In the genomic region with DNA sequence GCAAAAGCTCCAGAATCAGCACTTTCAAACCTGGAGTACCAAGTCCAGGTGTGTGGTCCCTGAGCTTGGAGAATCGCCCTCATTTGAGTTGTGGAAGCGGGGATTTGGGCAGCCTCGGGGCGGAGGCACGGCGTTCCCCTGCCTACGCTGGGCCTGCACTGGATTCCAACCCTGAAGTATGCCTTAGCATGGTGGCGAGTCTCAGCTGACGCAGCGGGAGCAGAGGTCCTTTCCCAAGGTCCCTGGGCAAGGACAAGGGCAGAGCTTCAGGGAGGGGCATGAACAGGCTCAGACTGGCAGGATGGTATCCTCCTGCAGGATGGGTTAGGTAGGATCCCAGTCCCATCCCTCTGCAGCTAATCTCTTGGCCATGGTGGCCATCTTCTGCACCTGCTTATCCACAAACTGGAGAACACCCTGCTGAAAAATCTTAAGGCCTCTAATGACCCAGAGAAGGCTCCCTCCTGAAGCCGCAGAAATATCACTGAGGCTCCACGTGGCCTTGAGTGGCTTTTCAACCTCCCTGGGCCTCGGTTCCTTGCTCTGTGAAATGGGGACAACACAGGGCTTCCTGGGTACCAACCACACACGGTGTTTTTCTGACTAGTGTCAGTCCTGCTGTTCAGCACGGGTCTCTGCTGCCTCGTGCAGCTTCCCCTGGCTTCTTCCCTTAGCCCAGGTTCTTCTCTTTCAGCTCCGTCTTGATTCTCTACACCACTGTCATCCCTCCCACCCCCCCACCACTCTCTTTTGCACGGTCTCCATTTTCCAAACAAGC, we compare ENCODE assay signal across 9 mouse cellular contexts. TPM values are rescaled to one million over a fixed set of nuclear protein-coding genes. Genes with fewer than 3 reads are reported as not detected.
DNase-seq lines count a peak whose midpoint lies in the region; ATAC-seq and TF ChIP-seq lines count a peak whose summit lies in the region.
"Had no signal": no experiment of that assay in that cellular context is flagged by ENCODE, and none has a peak within 500 bp of the region (broad histone marks: within the 10 kb centered on the region; RNA-seq: fewer than 3 reads in every experiment).

No protein-coding gene starts in this region.

- WGBS in heart, embryonic 14.5 days, result 56% methylated on average over 18 of the region's 18 CpGs
- 51% methylated on average over 18 of the region's 18 CpGs for WGBS in forebrain, embryonic 13.5 days
- WGBS in kidney, embryonic 14.5 days, result 39% methylated on average over 18 of the region's 18 CpGs
- 53% methylated on average over 18 of the region's 18 CpGs for WGBS in midbrain, postnatal 0 days

- no peak overlapping the region for H3K27ac ChIP-seq in heart, embryonic 14.5 days (replicated peaks in 1 of 2; ENCODE audit: control insufficient read depth in 1 of 2, insufficient read depth in 1 of 2, low read depth in 2 of 2, low read length in 2 of 2)
- no peak overlapping the region for H3K27ac ChIP-seq in forebrain, embryonic 13.5 days
- no peak overlapping the region for H3K27ac ChIP-seq in kidney, embryonic 14.5 days (ENCODE audit: low read depth, low read length)
- peak overlapping the region; percentile 62; the same call in 1 of the 2 replicates for H3K27ac ChIP-seq in midbrain, postnatal 0 days (ENCODE audit: low read depth, low read length)

- H3K4me2 ChIP-seq in heart, embryonic 14.5 days (ENCODE audit: low read length), result peak overlapping the region; percentile 35
- H3K4me2 ChIP-seq in forebrain, embryonic 13.5 days, result peak overlapping the region; percentile 37
- peak overlapping the region; percentile 31 for H3K4me2 ChIP-seq in kidney, embryonic 14.5 days (replicated peaks; ENCODE audit: low read depth, low read length)
- H3K4me2 ChIP-seq in midbrain, postnatal 0 days (ENCODE audit: low read depth, low read length, poor library complexity, severe bottlenecking), result peak overlapping the region; percentile 39

- H3K9ac ChIP-seq in heart, embryonic 14.5 days (ENCODE audit: low read length), result peak overlapping the region; percentile 25; the same call in 1 of the 2 replicates
- no peak overlapping the region for H3K9ac ChIP-seq in forebrain, embryonic 13.5 days
- no peak overlapping the region for H3K9ac ChIP-seq in kidney, embryonic 14.5 days (ENCODE audit: low read depth, low read length)
- H3K9ac ChIP-seq in midbrain, postnatal 0 days (replicated peaks; ENCODE audit: low read length, poor library complexity, severe bottlenecking), result peak overlapping the region; percentile 52

- peaks cover 51 to 56% of the 10 kb centered on the region in 2 experiments for H3K4me1 ChIP-seq in heart, embryonic 14.5 days (ENCODE audit: control insufficient read depth in 2 of 2, insufficient read depth in 2 of 2, low read length in 2 of 2)
- H3K4me1 ChIP-seq in forebrain, embryonic 13.5 days, result peaks cover 47% of the 10 kb centered on the region
- peaks cover 30% of the 10 kb centered on the region for H3K4me1 ChIP-seq in kidney, embryonic 14.5 days (ENCODE audit: control insufficient read depth, insufficient read depth, low read length)
- H3K4me1 ChIP-seq in midbrain, postnatal 0 days (ENCODE audit: insufficient read depth, low read length), result peaks cover 29% of the 10 kb centered on the region; the same call in 1 of the 2 replicates

- H3K4me3 ChIP-seq in heart, embryonic 14.5 days (ENCODE audit: control insufficient read depth in 1 of 2, insufficient read depth in 1 of 2, low read depth in 1 of 2, low read length in 2 of 2), result no peak overlapping the region
- H3K4me3 ChIP-seq in forebrain, embryonic 13.5 days, result no peak overlapping the region
- no peak overlapping the region for H3K4me3 ChIP-seq in kidney, embryonic 14.5 days (ENCODE audit: low read length)
- H3K4me3 ChIP-seq in midbrain, postnatal 0 days (ENCODE audit: low read depth, low read length), result peak overlapping the region; percentile 20; the same call in 1 of the 2 replicates

- no peaks in the 10 kb centered on the region for H3K9me3 ChIP-seq in heart, embryonic 14.5 days (ENCODE audit: control insufficient read depth, low read length)
- no peaks in the 10 kb centered on the region for H3K9me3 ChIP-seq in forebrain, embryonic 13.5 days (replicated peaks)
- H3K9me3 ChIP-seq in kidney, embryonic 14.5 days (ENCODE audit: control insufficient read depth, low read length), result no peaks in the 10 kb centered on the region
- H3K9me3 ChIP-seq in midbrain, postnatal 0 days (ENCODE audit: low read length), result no peaks in the 10 kb centered on the region

- no peak for ATAC-seq in heart, embryonic 14.5 days (ENCODE audit: insufficient number of reproducible peaks, insufficient read depth, low FRiP score, low read depth)
- ATAC-seq in forebrain, embryonic 13.5 days, result no peak
- ATAC-seq in kidney, embryonic 14.5 days (ENCODE audit: low FRiP score, low TSS enrichment), result no peak
- no peak for ATAC-seq in midbrain, postnatal 0 days (ENCODE audit: low FRiP score)

- no peaks in the 10 kb centered on the region for H3K27me3 ChIP-seq in heart, embryonic 14.5 days (ENCODE audit: control insufficient read depth, insufficient read depth, low read length)
- H3K27me3 ChIP-seq in forebrain, embryonic 13.5 days, result no peaks in the 10 kb centered on the region
- H3K27me3 ChIP-seq in kidney, embryonic 14.5 days (ENCODE audit: control insufficient read depth, insufficient read depth, low read length), result 0 out of 2 replicates have a peak, but pooled peaks cover 10% of the 10 kb centered on the region
- H3K27me3 ChIP-seq in midbrain, postnatal 0 days (ENCODE audit: insufficient read depth, low read length), result no peaks in the 10 kb centered on the region

- no peak for TF ChIP-seq CTCF in midbrain, postnatal 0 days (IDR thresholded peaks at IDR 0.05)

- no peaks in the 10 kb centered on the region for H3K36me3 ChIP-seq in heart, embryonic 14.5 days (ENCODE audit: control insufficient read depth, insufficient read depth, low read length)
- H3K36me3 ChIP-seq in forebrain, embryonic 13.5 days (ENCODE audit: poor library complexity, severe bottlenecking), result no peaks in the 10 kb centered on the region
- H3K36me3 ChIP-seq in kidney, embryonic 14.5 days (ENCODE audit: control insufficient read depth, insufficient read depth, low read length), result no peaks in the 10 kb centered on the region
- no peaks in the 10 kb centered on the region for H3K36me3 ChIP-seq in midbrain, postnatal 0 days (ENCODE audit: insufficient read depth, low read length)

- no peak for DNase-seq in heart, adult 11 months
- no peak for DNase-seq in midbrain, postnatal 0 days (ENCODE audit: low spot score)
- DNase-seq in left cerebral cortex, adult 9 months (ENCODE audit: low spot score in 2 of 2), result no peak
- DNase-seq in right cerebral cortex, postnatal 25 days, result no peak
- DNase-seq in left cerebral cortex, adult 8-10 months (ENCODE audit: low spot score in 2 of 2), result no peak
- DNase-seq: thymus, adult 18-20 months had no signal

RNA-seq across cellular contexts. Expression of a gene that starts 43.4 kb away (rescaled TPM):
- 6.5 and 9.2 TPM in 2 replicates for polyA plus RNA-seq in heart, embryonic 14.5 days (2014; fragmentation: Nextera tagmentation; extraction: Ambion mirVana)
- polyA plus RNA-seq in forebrain, embryonic 13.5 days (2015; fragmentation: Nextera tagmentation; extraction: Ambion mirVana), result 10.2 and 11.5 TPM in 2 replicates
- polyA plus RNA-seq in kidney, embryonic 14.5 days (2014; fragmentation: Nextera tagmentation; extraction: Ambion mirVana), result 4.9 and 8.3 TPM in 2 replicates
- 48.6 and 53.4 TPM in 2 replicates for total RNA-seq in midbrain, postnatal 0 days (2014; rRNA removed)
- 30.5 TPM in 2 replicates for polyA plus RNA-seq in midbrain, postnatal 0 days (2015; fragmentation: Nextera tagmentation; extraction: Ambion mirVana)
- 10 to 100 TPM; 48.9 to 54.2 (median 50.0) TPM for total RNA-seq in left cerebral cortex, adult 8-10 months (2022)

Comparison
In these comparisons a context has a peak if more than half of its experiments do, and no peak if none do; other contexts are left out.
1. H3K9ac ChIP-seq: peak in heart, embryonic 14.5 days (single experiment) and midbrain, postnatal 0 days (single experiment); none in forebrain, embryonic 13.5 days (single experiment) and kidney, embryonic 14.5 days (single experiment).
2. Peak in every context shown above with its lines, with median percentiles within 50 percentile points of each other: H3K4me2 ChIP-seq.